Mouse (Mus musculus): Measurements from ENCODE around the gene Epdr1.
"Not testable (repeated sequence)": the region's sequence is repeated elsewhere in the genome, so short reads cannot be mapped to it uniquely, and the experiment has no call there.

DNA sequence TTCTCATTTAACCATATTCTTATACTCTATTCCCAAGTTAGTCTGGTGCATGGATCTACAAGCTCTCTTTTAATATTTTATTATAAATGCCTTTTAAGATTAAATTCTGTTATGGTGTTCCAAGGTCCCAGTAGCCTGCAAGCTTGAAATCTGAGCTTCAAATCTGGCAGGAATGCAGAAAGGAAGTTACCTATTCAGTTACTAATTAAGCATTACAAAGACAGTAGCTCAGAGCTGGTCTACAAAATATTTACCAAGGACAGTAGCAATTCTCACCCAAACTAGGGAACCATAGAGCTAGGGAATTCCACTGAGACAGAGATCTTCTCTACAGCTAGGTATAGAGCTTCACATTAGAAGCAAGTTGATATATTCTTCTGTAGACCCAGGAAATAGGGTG lies 49.6 kb downstream of the Epdr1 start:
- not testable (repeated sequence) for TF ChIP-seq EP300, CTCF (IDR thresholded peaks at IDR 0.05; ENCODE audit: low read depth)

Measured in liver, postnatal 0 days (tissue).